Mouse (Mus musculus): Measurements from ENCODE around the gene Foxred2. TPM values are rescaled to one million over a fixed set of nuclear protein-coding genes. Genes with fewer than 3 reads are reported as not detected.

The Foxred2 gene
- polyA plus RNA-seq, 1 experiment, result 0.90 TPM

GRCm38 (mm10) chr15:77893292-77893691 lies 63.2 kb downstream of the Foxred2 start:
- H3K27me3 ChIP-seq (ENCODE audit: control insufficient read depth, insufficient read depth, low read length), result no peaks in the 10 kb centered on the region
- no peaks in the 10 kb centered on the region for H3K36me3 ChIP-seq (ENCODE audit: control insufficient read depth, insufficient read depth, low read length)
- H3K27ac ChIP-seq (ENCODE audit: insufficient read depth, low read depth, low read length), result no peak overlapping the region
- H3K4me3 ChIP-seq (ENCODE audit: low read depth, low read length), result no peak overlapping the region
- 84% methylated on average over 10 of the region's 10 CpGs for WGBS
- H3K4me1 ChIP-seq (ENCODE audit: control insufficient read depth, insufficient read depth, insufficient read length, low read length), result no peaks in the 10 kb centered on the region; the same call in 1 of the 2 replicates
- TF ChIP-seq CTCF (IDR thresholded peaks at IDR 0.05; ENCODE audit: extremely low read depth, insufficient read length, insufficient replicate concordance, low read depth, low read length) (no peak), POLR2A (IDR thresholded peaks at IDR 0.05; ENCODE audit: low read depth, low read length) (no peak)

- Histone ChIP-seq H3K27ac (ENCODE audit: insufficient read depth, low read depth, low read length) (no peak overlapping the region), H3K4me1 (ENCODE audit: control insufficient read depth, insufficient read depth, insufficient read length, low read length) (no peaks in the 10 kb centered on the region; the same call in 1 of the 2 replicates), H3K27me3 (ENCODE audit: control insufficient read depth, insufficient read depth, low read length) (no peaks in the 10 kb centered on the region), H3K36me3 (ENCODE audit: control insufficient read depth, insufficient read depth, low read length) (no peaks in the 10 kb centered on the region), H3K4me3 (ENCODE audit: low read depth, low read length) (no peak overlapping the region)
- 89% methylated on average over 10 of the region's 10 CpGs for WGBS
- no peak for TF ChIP-seq POLR2A (IDR thresholded peaks at IDR 0.05; ENCODE audit: low read depth, low read length)
- no peak for TF ChIP-seq CTCF (IDR thresholded peaks at IDR 0.05; ENCODE audit: extremely low read depth, insufficient read length, insufficient replicate concordance, low read depth, low read length)
Measured at GRCm38 (mm10) chr15:77892420-77892819, 64.1 kb downstream of the Foxred2 start.

GRCm38 (mm10) chr15:77891766-77892165 lies 64.8 kb downstream of the Foxred2 start:
- Histone ChIP-seq H3K4me3 (ENCODE audit: low read depth, low read length) (no peak overlapping the region), H3K27ac (ENCODE audit: insufficient read depth, low read depth, low read length) (no peak overlapping the region), H3K4me1 (ENCODE audit: control insufficient read depth, insufficient read depth, insufficient read length, low read length) (no peaks in the 10 kb centered on the region; the same call in 1 of the 2 replicates), H3K27me3 (ENCODE audit: control insufficient read depth, insufficient read depth, low read length) (no peaks in the 10 kb centered on the region), H3K36me3 (ENCODE audit: control insufficient read depth, insufficient read depth, low read length) (no peaks in the 10 kb centered on the region)
- WGBS, result 79% methylated on average over 8 of the region's 8 CpGs
- no peak for TF ChIP-seq POLR2A (IDR thresholded peaks at IDR 0.05; ENCODE audit: low read depth, low read length)
- no peak for TF ChIP-seq CTCF (IDR thresholded peaks at IDR 0.05; ENCODE audit: extremely low read depth, insufficient read length, insufficient replicate concordance, low read depth, low read length)

Other genes with a start within 250 kb of the Foxred2 start
- 5.7 and 102 TPM in 2 replicates for gene Apol9b, start 227.7 kb downstream of the Foxred2 start, polyA plus RNA-seq (2012; rRNA removed)
- 0.10 and 0.11 TPM in 2 replicates for gene Apol8, start 199.7 kb downstream of the Foxred2 start, polyA plus RNA-seq (2012; rRNA removed)
- 44.8 and 89.4 TPM in 2 replicates for gene Myh9, start 114.5 kb downstream of the Foxred2 start, polyA plus RNA-seq (2012; rRNA removed)
- 157 and 222 TPM in 2 replicates for gene Txn2, start 27.7 kb downstream of the Foxred2 start, polyA plus RNA-seq (2012; rRNA removed)
- gene Eif3d, start 14.1 kb upstream of the Foxred2 start, polyA plus RNA-seq (2012; rRNA removed), result 50.1 and 89.4 TPM in 2 replicates
- 0.04 TPM in 1 of 2 replicates, not detected in the other for gene Cacng2, start 163.3 kb upstream of the Foxred2 start, polyA plus RNA-seq (2012; rRNA removed)
- 9.3 and 18.7 TPM in 2 replicates for gene Ift27, start 217.4 kb upstream of the Foxred2 start, polyA plus RNA-seq (2012; rRNA removed)
- not detected in 2 replicates for gene Pvalb, start 249.7 kb upstream of the Foxred2 start, polyA plus RNA-seq (2012; rRNA removed)

Measured in small intestine, adult 2 months (tissue).